Mouse (Mus musculus): ENCODE measurements around the gene Prmt3.
A peak's percentile ranks its signal among the peaks of the same experiment; 100 is the strongest.

The Prmt3 gene

GRCm38 (mm10) chr7:49778114-49778901 lies at the start of gene Prmt3:
Prmt3 (plus strand) TSS chr7:49778346.
- DNase-seq (ENCODE audit: low read depth, low spot score): peak; percentile 98

GRCm38 (mm10) chr7:49734342-49734741 lies 43.8 kb upstream of the Prmt3 start:
- DNase-seq (ENCODE audit: low read depth, low spot score): no peak

- no peak for DNase-seq (ENCODE audit: low read depth, low spot score)
Measured at GRCm38 (mm10) chr7:49739448-49739847, 38.7 kb upstream of the Prmt3 start.

GRCm38 (mm10) chr7:49741474-49741873 lies 36.7 kb upstream of the Prmt3 start:
- DNase-seq (ENCODE audit: low read depth, low spot score): no peak

- DNase-seq (ENCODE audit: low read depth, low spot score): no peak
Measured at GRCm38 (mm10) chr7:49741923-49742322, 36.2 kb upstream of the Prmt3 start.

GRCm38 (mm10) chr7:49751148-49751547 lies 27.0 kb upstream of the Prmt3 start:
- DNase-seq (ENCODE audit: low read depth, low spot score): peak; percentile 58

GRCm38 (mm10) chr7:49752730-49753506 lies 25.2 kb upstream of the Prmt3 start:
- peak; percentile 83 for DNase-seq (ENCODE audit: low read depth, low spot score)

- DNase-seq (ENCODE audit: low read depth, low spot score): peak; percentile 76
Measured at GRCm38 (mm10) chr7:49754767-49755166, 23.4 kb upstream of the Prmt3 start.

GRCm38 (mm10) chr7:49758934-49759571 lies 19.1 kb upstream of the Prmt3 start, which contains the start of gene Htatip2:
Htatip2 (plus strand) TSS chr7:49759115.
- DNase-seq (ENCODE audit: low read depth, low spot score): peak; percentile 43

- DNase-seq (ENCODE audit: low read depth, low spot score): no peak
Measured at GRCm38 (mm10) chr7:49762605-49763004, 15.5 kb upstream of the Prmt3 start.

- peak; percentile 59 for DNase-seq (ENCODE audit: low read depth, low spot score)
Measured at GRCm38 (mm10) chr7:49764011-49764716, 14.0 kb upstream of the Prmt3 start.

GRCm38 (mm10) chr7:49766166-49766565 lies 12.0 kb upstream of the Prmt3 start:
- no peak for DNase-seq (ENCODE audit: low read depth, low spot score)

- DNase-seq (ENCODE audit: low read depth, low spot score): no peak
Measured at GRCm38 (mm10) chr7:49768509-49768908, 9.6 kb upstream of the Prmt3 start.

- no peak for DNase-seq (ENCODE audit: low read depth, low spot score)
Measured at GRCm38 (mm10) chr7:49774396-49774795, 3.8 kb upstream of the Prmt3 start.

- DNase-seq (ENCODE audit: low read depth, low spot score): no peak
Measured at GRCm38 (mm10) chr7:49777585-49777984, 561 bp upstream of the Prmt3 start.

GRCm38 (mm10) chr7:49778904-49779615 lies 914 bp downstream of the Prmt3 start:
- DNase-seq (ENCODE audit: low read depth, low spot score): peak; percentile 57

GRCm38 (mm10) chr7:49783017-49783416 lies 4.9 kb downstream of the Prmt3 start:
- no peak for DNase-seq (ENCODE audit: low read depth, low spot score)

- no peak for DNase-seq (ENCODE audit: low read depth, low spot score)
Measured at GRCm38 (mm10) chr7:49785141-49785540, 7.0 kb downstream of the Prmt3 start.

GRCm38 (mm10) chr7:49786618-49787382 lies 8.7 kb downstream of the Prmt3 start:
- peak; percentile 84 for DNase-seq (ENCODE audit: low read depth, low spot score)

- DNase-seq (ENCODE audit: low read depth, low spot score): no peak
Measured at GRCm38 (mm10) chr7:49787383-49787645, 9.2 kb downstream of the Prmt3 start.

All from ZHBTc4 (cell line).